Mouse (Mus musculus) spleen, postnatal 4 days (tissue): Measurements from ENCODE around the gene Sprr2a2.
"Not testable (repeated sequence)": the region's sequence is repeated elsewhere in the genome, so short reads cannot be mapped to it uniquely, and the experiment has no call there.

Source experiments
- DNase-seq, 2 experiments: peaks; one replicate each; pipeline ENCODE4 v3.0.0; 2022; ENCODE audit warnings: low spot score in 2 of 2

Sprr2a2 gene

GRCm38 (mm10) chr3:92273504-92273903, 57.8 kb downstream of the Sprr2a2 start:
- DNase-seq = not testable (repeated sequence)

- DNase-seq = not testable (repeated sequence)
Observed at GRCm38 (mm10) chr3:92274018-92274417, 58.3 kb downstream of the Sprr2a2 start.

GRCm38 (mm10) chr3:92279663-92280062, 63.9 kb downstream of the Sprr2a2 start:
- DNase-seq = not testable (repeated sequence)

- not testable (repeated sequence) for DNase-seq
Observed at GRCm38 (mm10) chr3:92280963-92281606, 65.4 kb downstream of the Sprr2a2 start.

- not testable (repeated sequence) for DNase-seq
Observed at GRCm38 (mm10) chr3:92285101-92285500, 69.4 kb downstream of the Sprr2a2 start, which contains the start of gene Sprr2a3. Gene Sprr2a3 (plus strand): TSS chr3:92285417.

GRCm38 (mm10) chr3:92288489-92288888, 72.8 kb downstream of the Sprr2a2 start:
- not testable (repeated sequence) for DNase-seq
